Mouse (Mus musculus) R1 (cell line): Measurements from ENCODE around the gene Nrp2.

ENCODE experiments used
- DNase-seq: peaks from one replicate; pipeline ENCODE4 v3.0.0-alpha.2; 2018; ENCODE audit warnings: low read depth, low spot score

Gene Nrp2

DNA sequence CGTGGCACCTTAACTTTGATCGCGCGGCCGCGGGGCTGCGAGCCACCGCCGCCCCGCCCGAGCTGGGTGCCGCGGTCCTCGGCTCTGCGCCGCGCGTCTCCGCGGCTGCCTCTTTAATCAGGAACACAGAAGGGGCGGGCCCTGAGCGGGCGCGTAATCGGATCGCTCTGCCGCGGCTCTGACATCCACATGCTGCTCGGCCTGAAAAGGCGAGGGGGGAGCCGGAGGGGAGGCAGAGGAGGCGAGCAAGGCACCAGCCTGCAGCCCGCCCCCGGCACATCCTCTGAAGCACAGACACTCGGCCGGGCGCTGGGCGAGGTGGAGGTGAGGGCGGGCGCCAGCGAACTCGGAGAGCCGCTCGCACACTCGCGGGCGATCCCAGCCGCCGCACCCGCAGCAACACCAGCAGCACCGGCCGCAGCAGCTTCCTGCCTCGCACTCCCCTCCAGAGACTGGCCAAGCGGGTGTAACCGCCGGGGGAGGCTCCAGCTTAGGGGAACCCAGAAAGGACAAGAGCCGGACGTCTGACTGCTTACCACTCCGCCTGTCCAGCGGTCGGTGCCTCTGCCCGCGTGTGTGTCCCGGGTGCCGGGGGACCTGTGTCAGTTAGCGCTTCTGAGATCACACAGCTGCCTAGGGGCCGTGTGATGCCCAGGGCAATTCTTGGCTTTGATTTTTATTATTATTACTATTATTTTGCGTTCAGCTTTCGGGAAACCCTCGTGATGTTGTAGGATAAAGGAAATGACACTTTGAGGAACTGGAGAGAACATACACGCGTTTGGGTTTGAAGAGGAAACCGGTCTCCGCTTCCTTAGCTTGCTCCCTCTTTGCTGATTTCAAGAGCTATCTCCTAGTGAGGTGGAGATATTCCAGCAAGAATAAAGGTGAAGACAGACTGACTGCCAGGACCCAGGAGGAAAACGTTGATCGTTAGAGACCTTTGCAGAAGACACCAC lies at the start of gene Nrp2:
TSS of gene Nrp2 (plus strand) at position 128 of the 959 bp plus-strand sequence.
- peak; percentile 85 for DNase-seq

DNA sequence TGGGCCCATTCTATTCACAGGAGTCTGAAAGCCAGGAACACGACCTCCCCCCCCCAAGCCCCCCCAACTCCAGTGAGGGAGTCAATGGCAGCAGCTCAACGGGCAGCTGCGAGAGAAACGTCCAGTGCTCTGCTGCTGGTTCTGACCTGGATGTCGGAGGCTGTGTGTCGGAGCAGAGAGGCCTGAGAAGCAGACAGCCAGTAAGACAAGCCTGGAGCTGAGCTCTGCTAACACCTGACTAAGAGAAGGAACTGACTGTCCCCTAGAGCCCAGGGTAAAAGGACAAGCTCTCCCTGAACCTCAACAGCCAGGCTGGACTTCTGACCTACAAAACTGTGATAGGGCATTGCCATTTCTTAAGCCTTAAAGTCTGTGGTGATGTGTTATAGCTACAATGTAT lies 48.6 kb upstream of the Nrp2 start:
- no peak for DNase-seq

DNA sequence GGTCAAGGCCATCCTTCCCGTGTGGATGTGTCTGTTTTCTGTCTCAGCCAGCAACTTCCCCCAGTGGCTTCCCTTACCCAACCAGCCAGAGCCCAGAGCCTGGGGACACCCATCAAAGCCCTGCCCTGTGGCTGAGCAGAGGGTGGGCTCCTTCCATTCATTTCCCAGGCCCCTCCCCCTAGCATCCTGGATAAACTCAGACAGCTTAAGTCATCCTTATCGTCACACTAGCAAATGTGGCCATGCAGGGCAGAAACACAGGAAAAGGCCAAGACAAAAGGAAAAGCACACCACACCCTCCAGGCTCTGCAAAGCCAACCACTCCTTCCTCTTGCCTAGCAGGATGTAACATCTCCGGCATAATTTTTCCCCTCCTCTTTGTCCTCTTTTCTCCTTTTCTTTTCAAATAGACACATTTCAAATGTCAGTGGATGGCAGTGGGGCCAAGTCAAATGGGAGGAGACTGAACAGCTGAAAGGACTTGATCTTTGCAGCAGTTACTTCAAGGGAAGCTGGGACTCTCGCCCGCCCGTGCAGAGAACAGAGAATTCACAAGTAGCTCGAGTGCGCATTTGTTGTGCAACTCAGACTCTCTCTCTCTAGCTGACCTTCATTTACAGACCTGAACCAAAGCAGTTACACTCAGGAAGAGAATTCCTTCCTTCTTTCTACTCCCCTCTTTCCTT lies 38.0 kb upstream of the Nrp2 start:
- peak; percentile 92 for DNase-seq

DNA sequence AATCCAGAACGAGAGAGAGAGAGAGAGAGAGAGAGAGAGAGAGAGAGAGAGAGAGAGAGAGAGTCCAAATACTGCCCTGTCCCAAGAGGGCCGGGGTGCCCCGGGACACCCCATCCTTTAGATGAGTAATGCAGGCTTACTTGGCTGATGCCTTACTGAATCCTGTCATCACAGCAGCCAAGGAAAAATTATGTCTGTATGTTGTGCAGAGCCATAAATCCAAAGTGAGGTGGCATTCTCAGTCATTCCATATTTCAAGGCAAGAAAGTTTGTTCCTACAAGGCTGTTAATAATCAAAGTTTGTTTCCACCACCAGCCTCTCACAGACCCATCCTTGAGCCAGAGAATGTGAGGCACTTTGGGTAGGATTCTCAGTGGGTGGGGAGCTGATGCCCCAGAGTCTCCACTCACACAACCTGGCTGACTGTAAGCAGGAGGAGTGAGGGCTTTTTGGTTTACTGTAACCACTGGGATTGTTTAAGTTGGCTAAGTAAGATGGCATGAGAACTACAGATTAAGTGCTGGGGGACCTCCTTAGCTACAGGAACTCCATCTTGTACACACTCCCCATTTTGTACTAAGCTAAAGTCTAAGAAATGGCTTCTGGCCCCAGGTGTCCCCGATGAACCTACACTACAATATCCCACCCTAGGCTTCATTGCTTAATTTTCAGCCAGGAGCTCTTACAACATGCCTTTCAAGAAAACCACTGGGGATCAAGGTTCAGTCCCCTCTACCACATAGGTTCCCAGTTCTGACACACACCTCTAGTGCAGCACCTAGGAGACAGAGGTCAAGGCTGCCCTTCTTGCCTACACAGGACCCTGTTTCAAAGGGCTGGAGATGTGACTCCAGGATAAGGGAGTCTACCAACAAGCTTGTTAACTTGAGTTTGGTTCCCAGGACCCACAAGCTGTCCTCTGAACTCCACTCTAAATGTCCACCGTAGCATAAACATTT lies 37.0 kb upstream of the Nrp2 start:
- no peak for DNase-seq

DNA sequence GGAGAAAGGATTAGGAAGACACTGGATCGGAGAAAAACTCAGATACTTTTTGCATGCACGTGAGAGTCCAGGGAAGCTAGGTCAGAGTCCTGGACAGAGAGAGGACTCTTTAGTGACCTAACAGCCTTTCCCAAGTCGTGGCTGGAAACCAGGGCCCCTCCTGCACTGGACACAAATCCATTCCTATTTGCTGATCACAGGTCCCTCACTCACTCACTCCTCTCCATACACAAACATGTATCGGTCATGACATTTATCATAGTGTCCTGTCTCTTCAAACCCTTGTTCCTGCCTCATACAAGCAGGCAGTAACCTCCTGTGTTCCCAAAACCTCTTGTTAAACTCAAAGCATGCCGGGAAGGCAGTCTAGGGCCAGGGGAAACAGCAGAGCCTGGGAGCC lies 36.3 kb upstream of the Nrp2 start:
- DNase-seq, result no peak

DNA sequence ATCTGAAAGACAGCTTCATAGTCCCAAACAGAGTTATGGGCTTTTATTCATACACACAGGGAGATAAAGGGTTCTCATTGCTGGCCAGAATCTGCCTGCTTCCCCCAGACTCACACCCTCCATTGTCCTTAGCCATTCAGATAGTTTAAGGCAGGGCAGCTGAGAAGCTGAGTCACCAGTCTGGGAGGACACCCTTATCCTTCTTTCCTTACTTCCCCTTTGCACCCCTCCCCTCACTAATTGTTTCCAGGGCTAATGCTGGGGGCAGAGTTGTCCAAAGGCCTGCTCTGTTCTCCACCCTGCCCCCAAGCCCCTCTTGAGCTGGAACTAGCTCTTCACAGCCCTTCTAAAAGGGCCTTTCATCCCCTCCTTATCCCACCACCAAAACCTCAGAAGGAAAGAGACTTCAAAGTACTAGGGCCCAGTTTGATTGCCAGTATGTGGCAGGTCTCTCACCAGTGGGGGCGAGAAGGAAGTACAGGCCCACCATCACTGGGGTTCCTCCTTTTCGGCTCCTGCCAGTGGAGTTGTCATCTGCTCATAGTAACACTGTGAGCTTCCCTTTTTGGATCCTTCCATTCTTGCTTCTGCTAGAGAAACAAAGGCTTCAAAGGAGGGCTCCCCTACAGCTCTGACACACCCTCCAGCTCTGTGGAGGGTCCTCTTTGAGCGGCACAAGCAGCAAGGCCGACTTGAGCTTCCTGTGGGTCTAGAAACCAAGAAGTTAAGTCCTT lies 24.3 kb upstream of the Nrp2 start:
- DNase-seq, result peak; percentile 52

DNA sequence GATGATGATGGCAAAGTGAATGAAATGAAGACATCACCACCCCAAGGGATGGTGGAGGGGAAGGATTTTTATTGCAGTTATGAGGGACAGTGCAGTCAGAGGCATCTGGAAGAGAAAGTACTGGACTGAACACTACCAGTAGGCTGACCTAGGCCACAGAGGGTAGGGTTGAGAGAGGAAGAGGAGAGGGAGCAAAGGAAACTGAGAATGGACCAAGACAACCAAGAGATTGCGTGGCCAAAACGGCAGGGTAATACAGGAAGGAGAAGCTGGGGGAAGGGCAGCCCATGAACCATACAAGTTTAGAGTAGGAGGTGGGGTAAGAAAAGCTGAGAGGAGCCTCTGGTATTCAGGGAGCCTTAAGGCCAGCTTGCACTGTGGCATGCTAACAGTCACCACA lies 23.6 kb upstream of the Nrp2 start:
- no peak for DNase-seq

DNA sequence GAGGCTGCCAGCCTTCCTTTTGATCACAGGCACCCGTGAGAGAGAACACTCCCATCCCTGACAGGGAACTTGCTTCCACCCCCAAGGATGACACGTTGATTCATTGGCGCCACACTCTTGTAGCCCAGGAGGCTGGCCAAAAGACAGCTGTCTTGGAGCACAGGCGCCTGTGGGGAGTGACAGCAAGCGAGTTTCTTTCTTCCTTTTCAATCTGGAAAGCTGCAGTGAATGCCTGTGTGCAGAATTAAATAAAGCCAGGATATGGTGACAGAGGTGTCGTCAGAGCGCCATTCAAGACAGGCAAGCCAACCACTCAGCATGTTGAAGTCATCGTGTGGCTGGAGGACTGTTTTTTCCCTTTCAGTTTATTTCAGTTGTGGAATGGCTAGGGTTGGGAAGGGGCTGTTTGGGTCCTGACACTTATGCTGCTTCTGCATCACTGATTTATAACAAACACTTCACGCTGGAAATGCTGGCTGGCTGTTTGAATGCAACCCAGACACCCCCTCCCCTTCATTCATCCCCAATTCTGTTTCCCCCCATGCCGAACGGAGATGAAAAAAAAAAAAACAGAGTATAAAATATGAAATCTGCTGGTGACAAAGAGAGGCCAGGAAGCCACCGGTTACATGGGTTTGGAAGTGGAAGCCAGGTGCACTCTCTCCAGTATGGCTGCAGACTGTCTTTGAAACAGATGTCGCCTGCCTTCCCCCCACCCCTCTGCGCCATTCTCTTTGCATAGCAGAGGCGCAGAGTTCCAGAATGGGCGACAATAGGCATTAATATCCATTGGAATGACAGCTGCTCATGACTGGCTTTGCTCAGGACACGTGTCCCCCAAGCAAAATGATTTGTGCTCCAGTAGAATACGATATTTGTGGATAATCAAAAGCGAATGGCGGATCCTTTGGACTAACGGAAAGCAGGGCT lies 20.4 kb upstream of the Nrp2 start:
- DNase-seq, result no peak

DNA sequence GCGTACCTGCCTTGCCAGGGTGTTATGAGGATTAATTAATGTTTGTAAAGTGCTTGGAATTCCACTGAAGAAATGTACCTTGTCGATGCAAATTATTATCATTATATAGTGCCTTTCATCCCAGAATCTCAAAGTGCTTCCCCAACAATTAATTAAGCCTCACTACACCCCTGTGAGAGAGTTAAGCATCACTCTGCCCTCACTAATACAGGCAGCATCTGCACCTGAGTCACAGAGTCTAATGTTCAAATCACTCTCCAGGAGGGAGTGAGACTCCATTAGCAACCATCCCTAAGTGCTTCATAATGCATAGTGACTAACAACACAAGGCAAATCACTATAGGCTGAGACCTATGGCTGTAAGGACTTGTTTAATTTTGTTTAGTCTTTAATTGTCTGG lies 19.6 kb upstream of the Nrp2 start:
- DNase-seq, result no peak

DNA sequence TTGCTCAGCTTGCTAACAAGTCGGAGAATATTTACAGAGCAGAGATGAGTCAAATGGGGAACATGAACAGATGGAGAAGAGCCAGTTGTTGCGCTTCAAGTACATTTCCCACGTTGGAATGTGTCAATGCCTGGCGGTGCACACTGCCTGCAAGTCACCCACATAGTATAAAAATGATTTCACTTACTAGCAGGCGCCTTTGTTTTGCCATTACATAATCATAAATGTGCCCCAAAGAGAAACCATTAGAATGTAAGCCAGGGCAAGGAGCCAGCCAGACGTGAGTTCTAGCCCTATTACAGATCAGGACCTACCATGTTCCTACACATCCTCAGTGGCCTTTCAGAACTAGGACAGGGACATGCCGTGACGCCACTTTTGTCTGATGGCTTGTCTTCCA lies 15.6 kb upstream of the Nrp2 start:
- no peak for DNase-seq

DNA sequence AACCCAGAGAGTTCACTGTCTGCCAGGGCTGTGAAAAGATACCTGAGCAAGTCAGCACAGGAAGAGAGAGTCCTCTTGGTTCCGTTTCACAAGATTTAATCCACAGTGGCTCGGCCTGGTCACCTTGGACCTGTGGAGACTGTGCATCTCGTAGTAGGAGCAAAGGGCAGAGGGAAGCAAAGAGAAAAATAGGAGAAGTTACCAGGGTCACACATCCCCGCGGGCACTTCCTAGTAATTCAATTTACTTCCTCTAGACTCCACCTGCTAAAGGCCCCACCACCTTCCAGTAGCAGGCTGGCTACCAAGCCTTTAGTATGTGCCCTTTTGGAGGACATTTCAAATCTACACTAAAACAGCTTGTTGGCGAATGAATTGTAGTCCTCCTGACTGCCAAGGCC lies 11.9 kb upstream of the Nrp2 start:
- DNase-seq, result no peak

DNA sequence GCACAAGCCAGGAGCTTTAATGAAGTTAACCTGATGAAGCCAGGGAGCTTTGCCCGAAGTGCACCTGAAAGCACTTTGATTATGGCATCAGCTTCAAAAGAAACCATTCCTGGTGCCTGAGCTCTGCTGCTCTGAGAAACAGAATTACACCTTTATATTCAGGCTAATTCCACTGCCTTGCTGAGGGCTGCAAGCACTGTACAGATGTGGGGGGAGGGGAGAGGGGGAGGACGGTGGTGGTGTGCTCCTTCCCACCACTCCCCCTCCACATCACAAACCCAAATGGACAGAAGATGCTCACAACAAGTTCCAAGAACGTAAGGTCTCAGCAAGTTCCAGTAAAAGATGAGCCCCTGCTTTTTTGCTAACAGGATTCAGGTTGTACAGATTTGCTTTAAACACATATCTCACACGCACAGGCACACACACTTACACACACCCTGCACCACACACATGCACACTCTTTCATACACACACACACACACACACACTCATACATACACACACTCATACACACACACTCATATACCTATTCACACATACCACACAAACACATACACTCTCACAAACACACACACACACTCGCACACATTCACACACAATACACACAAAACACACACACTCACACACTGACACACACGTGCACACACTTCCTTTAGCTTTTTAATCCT lies 6.6 kb upstream of the Nrp2 start:
- DNase-seq, result no peak

DNA sequence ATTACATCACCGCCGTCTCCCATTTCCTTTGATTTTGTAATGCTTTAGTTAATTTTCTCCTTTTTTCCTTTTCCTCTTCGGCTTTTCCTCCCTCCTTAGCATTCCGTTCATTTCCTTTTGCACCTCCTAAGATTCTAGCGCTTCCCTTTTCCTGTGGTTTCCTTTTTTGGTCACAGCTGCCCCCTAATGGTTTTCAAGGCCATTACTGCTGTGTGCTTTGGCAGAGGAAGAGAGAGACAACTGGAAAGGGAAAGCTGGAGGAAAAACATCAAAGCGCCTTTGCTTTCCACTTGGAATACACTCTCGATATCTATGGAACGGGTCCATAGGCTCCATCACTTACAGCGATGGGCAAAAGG lies 6.1 kb upstream of the Nrp2 start:
- DNase-seq, result peak; percentile 75

DNA sequence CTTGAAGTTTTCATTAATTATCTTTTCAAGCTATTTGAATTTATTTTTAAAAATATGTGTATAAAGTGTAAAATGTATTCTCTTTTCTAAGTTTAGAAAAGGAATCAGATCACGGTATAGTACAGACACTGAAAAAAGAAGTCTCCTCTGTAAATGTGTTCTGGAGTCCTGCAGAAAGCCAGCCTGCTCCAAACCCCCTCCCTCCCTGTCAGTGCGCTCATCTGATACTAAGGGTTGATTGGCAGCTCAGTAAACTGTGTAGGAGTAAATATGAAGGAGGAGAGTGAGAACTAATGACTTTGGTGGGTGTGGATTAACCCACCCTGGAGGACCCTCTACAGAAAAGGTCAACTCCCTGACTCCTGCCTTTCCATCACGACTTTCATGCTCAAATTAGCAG lies 5.7 kb upstream of the Nrp2 start:
- DNase-seq, result no peak

DNA sequence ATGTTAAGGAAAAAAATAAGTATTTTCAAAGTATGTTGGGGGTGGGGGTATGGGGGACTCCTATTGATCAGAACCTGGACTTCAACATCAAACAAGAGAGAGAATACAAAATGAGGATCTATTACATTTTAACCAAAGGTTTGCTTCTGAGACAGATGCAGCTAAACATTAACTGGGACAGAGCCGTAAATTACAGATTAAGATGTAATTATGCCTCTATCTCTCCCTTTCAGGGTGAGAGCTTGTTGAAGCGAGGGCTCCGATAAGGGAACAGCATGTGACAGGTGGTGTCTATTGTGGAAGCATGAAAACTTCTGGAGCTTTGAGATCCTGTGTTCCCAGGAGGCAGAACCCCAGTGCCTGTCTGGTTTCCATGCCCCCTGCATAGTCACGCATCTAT lies 3.3 kb upstream of the Nrp2 start:
- no peak for DNase-seq

DNA sequence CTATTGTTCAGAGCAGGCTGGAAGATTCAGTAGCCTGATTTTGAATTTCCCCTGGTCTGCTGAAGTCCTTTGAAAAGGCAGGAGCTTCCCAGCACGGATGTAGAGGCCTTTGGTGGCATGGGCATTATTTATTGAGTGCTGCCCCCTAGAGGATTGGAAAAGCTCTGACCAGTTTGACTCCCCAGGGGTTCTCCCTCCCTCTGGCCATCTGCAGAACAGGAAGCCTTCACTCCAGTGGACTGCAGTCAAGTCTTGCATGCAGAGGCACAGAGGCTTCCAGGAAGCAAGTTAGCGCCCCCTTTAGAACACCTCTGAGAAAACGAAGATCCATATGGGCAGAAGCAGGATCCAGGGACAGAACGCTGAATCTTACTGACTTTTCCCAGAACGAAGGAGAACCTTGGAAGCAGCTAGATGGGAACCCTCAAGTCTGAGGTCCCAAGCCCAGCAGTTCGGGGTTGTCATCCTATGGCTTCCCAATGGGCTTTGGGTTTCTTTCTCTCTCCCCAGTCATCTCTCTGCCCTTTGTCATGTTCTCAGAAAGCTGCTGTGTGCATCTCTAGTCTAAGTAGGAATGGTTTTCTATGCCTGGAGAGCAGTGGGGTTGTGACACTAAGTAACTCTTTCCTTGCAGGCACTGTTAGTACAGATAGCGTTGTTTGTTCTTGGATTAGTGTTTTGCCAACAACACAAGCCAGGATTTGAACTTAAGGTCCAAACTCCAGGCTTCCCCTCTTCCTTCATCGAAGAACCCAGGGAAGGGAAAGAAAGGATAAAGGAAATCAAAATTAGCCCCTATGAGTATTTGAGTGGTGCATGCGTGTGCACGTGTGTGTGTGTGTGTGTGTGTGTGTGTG lies 1.8 kb upstream of the Nrp2 start:
- DNase-seq, result peak; percentile 92

DNA sequence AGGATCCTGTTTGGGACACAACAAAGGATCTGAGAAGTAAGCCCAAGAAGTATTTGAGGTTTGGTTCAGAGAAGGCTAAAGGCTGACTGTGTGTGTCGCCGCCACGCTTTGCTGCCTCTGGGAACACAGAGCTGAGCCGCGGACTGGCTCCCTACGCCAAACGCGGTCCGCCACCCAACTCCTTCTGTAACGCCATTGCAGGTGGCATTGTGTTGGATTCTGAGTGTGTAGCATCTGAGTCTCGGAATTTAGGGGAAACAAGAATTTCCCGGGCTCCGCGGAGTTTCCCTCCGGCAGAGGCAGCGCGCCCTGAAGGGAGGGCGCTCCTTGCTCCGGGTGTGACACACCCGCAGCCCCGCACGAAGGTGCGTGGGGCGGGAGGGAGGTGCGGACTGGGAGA lies 342 bp upstream of the Nrp2 start:
- peak; percentile 66 for DNase-seq

DNA sequence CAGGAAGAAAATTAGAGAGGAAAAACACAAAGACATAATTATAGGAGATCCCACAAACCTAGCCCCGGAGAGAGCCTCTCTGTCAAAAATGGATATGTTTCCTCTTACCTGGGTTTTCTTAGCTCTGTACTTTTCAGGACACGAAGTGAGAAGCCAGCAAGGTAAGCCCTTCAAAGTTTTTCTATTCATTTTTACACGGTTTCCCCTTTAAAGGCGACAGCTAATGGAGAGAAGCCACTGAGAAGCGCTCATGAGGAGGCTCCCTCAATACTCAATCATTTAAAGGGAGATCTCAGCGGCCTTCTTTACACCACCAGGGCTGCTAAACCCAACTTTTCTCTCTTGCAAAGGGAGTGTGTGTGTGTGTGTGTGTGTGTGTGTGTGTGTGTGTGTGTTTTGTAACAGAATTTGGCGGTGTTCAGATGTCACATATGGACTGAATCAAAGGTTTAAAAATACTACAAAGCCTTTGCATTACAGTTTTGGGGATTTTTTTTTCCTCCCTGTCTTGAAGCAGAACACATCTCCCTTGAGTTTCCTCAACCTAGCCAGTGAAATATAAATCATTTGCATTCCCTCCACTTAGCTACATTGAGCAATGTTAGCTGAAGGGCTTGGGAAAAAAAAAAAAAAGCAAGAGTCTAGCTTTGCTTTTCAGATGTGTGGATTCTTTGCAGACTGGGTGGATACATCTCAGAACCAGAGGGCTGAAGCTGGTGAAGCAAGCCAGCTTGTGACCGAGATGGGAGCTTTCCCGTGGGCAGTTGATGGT lies 1.2 kb downstream of the Nrp2 start:
- DNase-seq, result no peak
